Mouse (Mus musculus) thymus, postnatal 4 days (tissue): Measurements from ENCODE around the gene Efcc1.
"Not testable (repeated sequence)": the region's sequence is repeated elsewhere in the genome, so short reads cannot be mapped to it uniquely, and the experiment has no call there.

ENCODE experiments used
- DNase-seq: peaks from one replicate; pipeline ENCODE4 v3.0.0; 2021

Efcc1 gene

GRCm38 (mm10) chr6:87744632-87745031, 14.0 kb downstream of the Efcc1 start:
- DNase-seq: no peak

DNA sequence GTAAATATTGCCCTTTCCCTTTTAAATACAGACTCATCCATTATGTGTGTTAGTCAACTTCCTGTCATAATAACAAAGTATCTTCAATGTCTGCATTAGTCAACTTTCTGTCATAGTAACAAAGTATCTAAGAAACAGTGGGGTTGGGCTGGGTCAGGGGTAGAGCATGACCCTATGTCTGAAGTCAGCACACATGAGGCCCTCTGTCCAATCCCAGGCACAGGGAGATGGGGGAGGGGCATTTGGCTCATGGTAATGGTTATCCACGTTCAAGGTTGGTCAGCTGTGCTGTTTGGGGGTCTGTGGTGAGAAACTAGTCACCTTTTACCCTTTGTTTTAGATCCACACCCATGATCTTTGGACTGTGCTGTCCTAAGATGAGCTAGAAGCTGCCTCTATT, 14.6 kb downstream of the Efcc1 start:
- no peak for DNase-seq

- DNase-seq: no peak
Measured at GRCm38 (mm10) chr6:87746059-87746458, 15.4 kb downstream of the Efcc1 start.

- no peak for DNase-seq
Measured at GRCm38 (mm10) chr6:87746849-87747248, 16.2 kb downstream of the Efcc1 start.

- no peak for DNase-seq
Measured at GRCm38 (mm10) chr6:87748078-87748477, 17.4 kb downstream of the Efcc1 start.

- no peak for DNase-seq
Measured at GRCm38 (mm10) chr6:87748531-87748930, 17.9 kb downstream of the Efcc1 start.

- DNase-seq: no peak
Measured at GRCm38 (mm10) chr6:87750184-87750910, 19.7 kb downstream of the Efcc1 start.

DNA sequence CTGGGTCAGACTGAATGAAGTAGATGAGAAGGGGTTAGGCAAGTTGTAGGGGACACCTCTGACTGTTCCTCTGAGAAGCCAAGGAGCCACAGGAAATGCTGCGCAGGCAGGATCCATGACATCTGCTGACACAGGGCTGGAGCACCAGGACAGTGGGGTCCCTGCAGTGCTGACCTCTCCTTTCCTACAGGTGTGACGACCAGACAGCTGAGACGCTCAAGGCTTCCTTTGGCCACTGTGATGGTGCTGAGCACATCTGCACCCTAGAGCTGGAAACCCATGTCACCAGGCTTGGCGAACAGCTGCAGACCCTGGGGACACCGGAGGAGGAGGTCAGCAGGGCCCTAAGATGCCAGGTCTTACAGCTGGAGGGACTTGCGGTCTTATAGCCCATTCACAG, 20.9 kb downstream of the Efcc1 start:
- no peak for DNase-seq

DNA sequence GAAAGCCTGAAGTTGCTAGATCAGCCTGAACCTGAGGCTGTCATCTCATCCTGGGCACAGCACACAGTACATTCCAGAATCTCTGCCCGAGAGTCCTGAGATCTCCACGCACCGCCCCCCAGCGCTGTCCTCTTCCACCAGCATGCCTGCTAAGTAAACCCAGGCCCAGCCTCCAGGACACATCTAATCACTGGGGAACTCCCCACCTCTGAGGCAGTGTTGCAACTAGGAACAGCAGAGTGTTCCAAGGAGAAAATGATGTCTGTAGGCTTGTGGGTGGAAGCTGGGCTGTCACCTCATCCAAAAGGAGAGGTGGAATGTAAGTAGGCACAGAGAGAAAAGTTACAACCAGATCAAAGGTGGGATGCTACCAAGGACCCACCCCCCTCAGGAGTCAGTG, 24.5 kb downstream of the Efcc1 start:
- no peak for DNase-seq

DNA sequence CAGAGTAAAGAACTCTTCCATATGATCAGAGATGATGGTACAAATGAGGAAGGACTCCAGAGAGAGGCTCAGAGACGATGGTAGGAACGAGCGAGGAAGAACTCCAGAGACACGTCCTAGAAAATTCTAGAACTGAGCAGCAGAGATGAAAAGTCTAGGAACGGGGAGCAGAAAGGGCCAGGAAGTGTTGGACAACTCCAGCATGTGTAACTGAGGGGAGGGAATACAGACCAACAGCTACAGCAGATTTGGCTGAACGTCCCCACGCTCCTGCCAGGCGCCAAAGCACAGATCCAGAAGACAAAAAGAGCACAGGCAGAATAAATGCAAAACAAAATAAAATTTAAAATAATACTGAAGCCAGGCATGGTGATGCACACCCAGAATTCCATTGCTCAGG, 26.2 kb downstream of the Efcc1 start:
- no peak for DNase-seq

DNA sequence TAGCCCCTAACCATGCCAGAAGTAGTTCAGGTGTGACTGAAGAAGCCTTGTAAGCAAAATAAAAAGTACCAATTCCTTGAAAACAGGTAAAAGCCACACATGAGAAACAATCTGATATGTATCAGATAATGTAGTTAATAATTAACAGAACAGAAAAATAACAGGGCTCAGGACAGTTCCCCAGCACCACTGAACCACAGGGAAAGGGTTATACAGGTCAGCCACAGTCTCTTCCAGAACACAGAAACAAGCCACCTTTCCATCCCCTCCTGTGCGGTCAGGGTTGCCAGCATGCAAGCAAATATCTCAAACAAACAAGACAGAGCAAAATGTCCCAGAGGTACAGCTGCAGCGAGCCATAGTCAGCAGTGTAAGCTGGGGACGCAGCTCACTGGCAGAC, 28.7 kb downstream of the Efcc1 start:
- no peak for DNase-seq

- DNase-seq: no peak
Measured at GRCm38 (mm10) chr6:87759850-87760249, 29.2 kb downstream of the Efcc1 start.

GRCm38 (mm10) chr6:87762161-87762560, 31.5 kb downstream of the Efcc1 start:
- no peak for DNase-seq

DNA sequence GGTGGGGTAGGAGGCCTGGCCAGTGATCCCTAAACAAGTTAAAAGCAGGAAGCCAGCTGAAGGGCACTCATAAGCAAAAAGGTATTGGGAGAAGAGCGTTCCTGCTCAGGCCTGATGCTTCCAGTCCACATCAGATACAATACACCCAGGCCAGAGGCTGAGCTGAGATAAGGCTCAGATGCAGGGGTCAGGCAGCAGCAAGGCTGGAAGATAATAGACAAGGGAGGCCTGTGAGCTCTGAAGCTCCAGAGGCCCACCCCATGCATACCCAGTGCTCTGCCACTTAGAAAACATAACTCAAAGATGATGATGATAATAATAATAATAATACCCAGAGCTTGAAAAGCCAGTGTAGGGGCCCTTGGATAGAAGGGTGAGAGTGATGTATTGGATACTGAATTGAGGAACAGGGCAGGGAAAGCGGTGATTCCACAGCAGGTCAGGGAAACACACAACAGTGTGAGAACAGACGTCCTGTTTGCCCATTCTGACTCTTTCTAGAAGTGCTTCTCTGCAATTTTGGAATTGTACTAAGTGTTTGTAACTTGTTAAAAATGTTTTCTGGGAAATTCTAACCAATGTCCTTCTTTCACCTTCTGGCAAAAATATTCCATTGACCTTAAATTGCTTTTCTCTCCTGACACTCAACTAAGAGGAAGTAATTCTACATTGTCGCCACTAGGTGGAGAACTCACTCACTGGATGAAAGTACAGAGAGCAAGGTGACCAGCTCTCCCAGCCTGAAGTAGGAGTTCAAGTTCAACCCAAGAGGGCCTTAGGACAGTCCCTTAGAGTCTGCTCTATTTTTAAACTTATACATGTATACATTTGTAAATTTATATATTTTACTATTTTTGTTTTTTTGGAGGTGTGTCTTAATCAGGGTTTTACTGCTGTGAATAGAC, 33.0 kb downstream of the Efcc1 start:
- peak; percentile 7 for DNase-seq

GRCm38 (mm10) chr6:87764296-87764695, 33.6 kb downstream of the Efcc1 start:
- DNase-seq: not testable (repeated sequence)

DNA sequence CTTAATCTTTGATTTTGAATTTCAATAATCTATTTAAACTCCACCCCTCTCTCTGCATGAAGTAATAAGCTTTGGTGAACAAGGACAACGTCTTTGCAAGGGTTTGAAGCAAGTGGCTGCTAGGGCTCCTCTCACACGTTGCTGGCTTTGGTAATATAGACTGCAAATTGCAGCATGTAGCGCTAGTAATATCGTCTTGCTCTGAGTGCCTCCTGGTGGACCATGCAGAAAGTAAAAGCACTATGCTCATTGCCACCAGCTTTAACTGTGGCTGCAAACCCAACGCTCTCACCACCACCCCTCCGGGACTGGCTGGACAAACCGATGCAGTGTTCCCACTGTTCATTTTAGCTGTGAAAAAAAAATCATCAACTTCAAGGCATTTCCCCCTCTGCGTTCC, 40.0 kb downstream of the Efcc1 start:
- DNase-seq: peak; percentile 26

GRCm38 (mm10) chr6:87774466-87774865, 43.8 kb downstream of the Efcc1 start:
- DNase-seq: no peak

GRCm38 (mm10) chr6:87774909-87775308, 44.2 kb downstream of the Efcc1 start:
- no peak for DNase-seq

GRCm38 (mm10) chr6:87775588-87776245, 45.0 kb downstream of the Efcc1 start:
- no peak for DNase-seq

DNA sequence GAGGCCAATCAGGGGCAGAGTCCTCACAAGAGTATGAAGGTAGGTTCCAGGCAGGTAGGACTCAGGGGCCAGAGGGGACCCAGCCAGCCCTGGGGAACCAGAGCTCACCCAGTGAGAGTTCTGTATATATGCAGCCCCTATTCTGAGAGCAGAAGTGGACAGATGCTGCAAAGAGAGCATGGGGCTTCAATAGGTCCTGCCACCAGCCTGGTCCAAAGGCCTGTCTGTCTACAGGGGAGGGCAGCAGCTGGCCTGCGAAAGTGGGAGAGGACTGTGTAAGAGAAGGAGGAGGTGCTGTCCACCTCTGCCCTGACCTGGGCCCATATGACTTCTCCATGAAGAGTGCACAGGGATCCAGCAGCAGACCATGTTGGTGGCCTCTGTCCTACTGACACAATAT, 46.0 kb downstream of the Efcc1 start:
- DNase-seq: no peak

DNA sequence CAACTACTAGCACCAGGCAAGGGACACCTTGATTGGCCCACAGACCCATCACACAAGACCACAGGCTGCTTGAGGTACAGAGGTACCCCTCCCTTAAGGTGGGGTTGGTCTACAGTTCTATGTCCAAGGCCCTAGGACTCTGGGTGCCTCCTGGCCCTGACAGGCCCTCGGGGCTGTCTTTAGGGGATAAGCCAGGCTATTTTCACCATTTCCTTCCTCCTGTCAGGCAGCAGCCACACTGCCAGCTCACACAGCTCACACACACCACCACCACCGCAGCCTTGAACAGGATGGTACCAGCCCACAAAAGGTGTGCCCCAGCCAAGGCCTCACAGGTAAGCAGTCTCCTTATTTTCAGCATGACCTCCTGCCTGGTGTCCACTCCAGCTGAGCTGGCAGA, 47.2 kb downstream of the Efcc1 start, which contains the start of gene Gp9:
Gene Gp9, plus strand, starts transcription at position 231 of the 400 bp plus-strand sequence.
- no peak for DNase-seq

GRCm38 (mm10) chr6:87778294-87779173, 47.9 kb downstream of the Efcc1 start:
- no peak for DNase-seq
